Mouse (Mus musculus) thymus, adult 2 months (tissue): Measurements from ENCODE around the gene Acot7.

ENCODE experiments used
- CTCF ChIP-seq: fragments of 200-500 bp; IDR thresholded peaks from 2 replicates; pipeline ENCODE4 v1.5.1; 2012; ENCODE audit warnings: mild to moderate bottlenecking, control low read depth, low read length, moderate library complexity, borderline replicate concordance; ENCODE audit not compliant: control insufficient read depth, poor library complexity, insufficient read depth; ENCODE audit errors: extremely low read depth
- POLR2A ChIP-seq: fragments of 200-500 bp; IDR thresholded peaks from 2 replicates; pipeline ENCODE4 v1.6.1; 2012; ENCODE audit warnings: mild to moderate bottlenecking, low read length, control low read depth, moderate library complexity; ENCODE audit not compliant: control insufficient read depth, poor library complexity, insufficient read depth; ENCODE audit errors: extremely low read depth

- TF ChIP-seq CTCF (no peak), POLR2A (no peak)
Measured at GRCm38 (mm10) chr4:152170286-152170685, 7.6 kb upstream of the Acot7 start.
